Mouse (Mus musculus): ENCODE results near the gene Olfr1052. TPM values are rescaled to one million over a fixed set of nuclear protein-coding genes. Genes with fewer than 3 reads are reported as not detected.
"Not testable (repeated sequence)": the region's sequence is repeated elsewhere in the genome, so short reads cannot be mapped to it uniquely, and the experiment has no call there.

Olfr1052 gene
- not detected in 2 replicates for polyA plus RNA-seq (2012; rRNA removed)

- DNase-seq (ENCODE audit: low read depth, low spot score), result no peak
Measured at GRCm38 (mm10) chr2:86292155-86292554, at the start of gene Olfr1052. Olfr1052 (plus strand) TSS chr2:86292455.

GRCm38 (mm10) chr2:86258228-86258627 lies 34.0 kb upstream of the Olfr1052 start, which contains the start of gene Olfr1049:
Olfr1049 (minus strand) TSS chr2:86258328.
- DNase-seq (ENCODE audit: low read depth, low spot score), result not testable (repeated sequence)

GRCm38 (mm10) chr2:86278988-86279387 lies 13.3 kb upstream of the Olfr1052 start, which contains the start of gene Olfr1051:
Olfr1051 (minus strand) TSS chr2:86279088.
- DNase-seq (ENCODE audit: low read depth, low spot score), result not testable (repeated sequence)

GRCm38 (mm10) chr2:86315184-86315583 lies 22.9 kb downstream of the Olfr1052 start, which contains the start of gene Olfr1053:
Olfr1053 (minus strand) TSS chr2:86315284.
- 57% methylated on average over 3 of the region's 3 CpGs for WGBS
- DNase-seq (ENCODE audit: low read depth, low spot score), result no peak

- DNase-seq (ENCODE audit: low read depth, low spot score), result no peak
- WGBS, result 80% methylated on average over 3 of the region's 3 CpGs
Measured at GRCm38 (mm10) chr2:86335333-86335732, 43.1 kb downstream of the Olfr1052 start, which contains the start of gene Olfr1054. Olfr1054 (minus strand) TSS chr2:86335433.

Other genes with a start within 250 kb of the Olfr1052 start
- gene Olfr1034, start 246.6 kb upstream of the Olfr1052 start, polyA plus RNA-seq (2012; rRNA removed), result 0.01 and 0.03 TPM in 2 replicates
- not detected in 2 replicates for gene Olfr1036, start 218.5 kb upstream of the Olfr1052 start, polyA plus RNA-seq (2012; rRNA removed)
- not detected in 2 replicates for gene Olfr1037, start 205.1 kb upstream of the Olfr1052 start, polyA plus RNA-seq (2012; rRNA removed)
- not detected in 2 replicates for gene Olfr1039, start 156.5 kb upstream of the Olfr1052 start, polyA plus RNA-seq (2012; rRNA removed)
- gene Olfr1040, start 145.7 kb upstream of the Olfr1052 start, polyA plus RNA-seq (2012; rRNA removed), result not detected in 2 replicates
- gene Olfr1042, start 130.6 kb upstream of the Olfr1052 start, polyA plus RNA-seq (2012; rRNA removed), result not detected in 2 replicates
- not detected in 2 replicates for gene Olfr1043, start 124.9 kb upstream of the Olfr1052 start, polyA plus RNA-seq (2012; rRNA removed)
- gene Olfr1044, start 114.6 kb upstream of the Olfr1052 start, polyA plus RNA-seq (2012; rRNA removed), result not detected in 2 replicates
- gene Olfr52, start 106.8 kb upstream of the Olfr1052 start, polyA plus RNA-seq (2012; rRNA removed), result not detected in 2 replicates
- gene Olfr1045, start 89.4 kb upstream of the Olfr1052 start, polyA plus RNA-seq (2012; rRNA removed), result not detected in 2 replicates
- not detected in 2 replicates for gene Olfr1046, start 73.1 kb upstream of the Olfr1052 start, polyA plus RNA-seq (2012; rRNA removed)
- gene Olfr1047, start 61.1 kb upstream of the Olfr1052 start, polyA plus RNA-seq (2012; rRNA removed), result not detected in 2 replicates
- gene Olfr1048, start 52.2 kb upstream of the Olfr1052 start, polyA plus RNA-seq (2012; rRNA removed), result not detected in 2 replicates
- gene Olfr1049, start 34.1 kb upstream of the Olfr1052 start, polyA plus RNA-seq (2012; rRNA removed), result not detected in 2 replicates
- not detected in 2 replicates for gene Olfr1051, start 13.4 kb upstream of the Olfr1052 start, polyA plus RNA-seq (2012; rRNA removed)
- gene Olfr1053, start 22.8 kb downstream of the Olfr1052 start, polyA plus RNA-seq (2012; rRNA removed), result not detected in 2 replicates
- gene Olfr1054, start 43.0 kb downstream of the Olfr1052 start, polyA plus RNA-seq (2012; rRNA removed), result not detected in 2 replicates
- not detected in 2 replicates for gene Olfr1055, start 57.8 kb downstream of the Olfr1052 start, polyA plus RNA-seq (2012; rRNA removed)
- not detected in 2 replicates for gene Olfr1056, start 70.0 kb downstream of the Olfr1052 start, polyA plus RNA-seq (2012; rRNA removed)
- not detected in 2 replicates for gene Olfr1057, start 85.9 kb downstream of the Olfr1052 start, polyA plus RNA-seq (2012; rRNA removed)
- gene Olfr1058, start 96.1 kb downstream of the Olfr1052 start, polyA plus RNA-seq (2012; rRNA removed), result not detected in 2 replicates
- gene Olfr1061, start 121.6 kb downstream of the Olfr1052 start, polyA plus RNA-seq (2012; rRNA removed), result not detected in 2 replicates
- not detected in 2 replicates for gene Olfr1062, start 134.3 kb downstream of the Olfr1052 start, polyA plus RNA-seq (2012; rRNA removed)
- gene Olfr1065, start 158.1 kb downstream of the Olfr1052 start, polyA plus RNA-seq (2012; rRNA removed), result not detected in 2 replicates
- not detected in 2 replicates for gene Olfr1066, start 163.8 kb downstream of the Olfr1052 start, polyA plus RNA-seq (2012; rRNA removed)
- not detected in 2 replicates for gene Olfr228, start 194.9 kb downstream of the Olfr1052 start, polyA plus RNA-seq (2012; rRNA removed)
- gene Olfr1076, start 216.0 kb downstream of the Olfr1052 start, polyA plus RNA-seq (2012; rRNA removed), result not detected in 2 replicates

Data from large intestine, adult 2 months (tissue).